Mouse (Mus musculus) limb, embryonic 15.5 days (tissue): ENCODE data around the gene Rab40b. TPM values are rescaled to one million over a fixed set of nuclear protein-coding genes. Genes with fewer than 3 reads are reported as not detected.
"Not testable (repeated sequence)": the region's sequence is repeated elsewhere in the genome, so short reads cannot be mapped to it uniquely, and the experiment has no call there.

ENCODE experiments used
- ATAC-seq: fragments of 200-750 bp; cut with Nextera tagmentation; 2 replicates; pipeline ENCODE4 v1.8.0; 2017; ENCODE audit warnings: low read depth, moderate TSS enrichment; ENCODE audit not compliant: insufficient number of reproducible peaks, low FRiP score, low TSS enrichment
- H3K27ac ChIP-seq: fragments of 300-500 bp; sonication (generic); 2 replicates; pipeline ENCODE4 v1.5.1; 2015; ENCODE audit warnings: moderate library complexity, mild to moderate bottlenecking, inconsistent platforms
- H3K27me3 ChIP-seq: fragments of 300-500 bp; sonication (generic); 2 replicates; pipeline ENCODE4 v1.6.1; 2015; ENCODE audit warnings: inconsistent platforms
- H3K36me3 ChIP-seq: fragments of 300-500 bp; sonication (generic); 2 replicates; pipeline ENCODE4 v1.6.1; 2015; ENCODE audit warnings: inconsistent platforms
- H3K4me1 ChIP-seq: fragments of 300-500 bp; sonication (generic); 2 replicates; pipeline ENCODE4 v1.6.1; 2015; ENCODE audit warnings: inconsistent platforms
- H3K4me2 ChIP-seq: fragments of 300-500 bp; sonication (generic); 2 replicates; pipeline ENCODE4 v1.6.1; 2015; ENCODE audit warnings: mild to moderate bottlenecking, inconsistent platforms
- H3K4me3 ChIP-seq: fragments of 300-500 bp; sonication (generic); 2 replicates; pipeline ENCODE4 v1.5.1; 2015; ENCODE audit warnings: mild to moderate bottlenecking, inconsistent platforms
- H3K9ac ChIP-seq: fragments of 300-500 bp; sonication (generic); 2 replicates; pipeline ENCODE4 v1.6.1; 2015; ENCODE audit warnings: inconsistent platforms
- H3K9me3 ChIP-seq: fragments of 300-500 bp; sonication (generic); 2 replicates; pipeline ENCODE4 v1.6.1; 2016; ENCODE audit warnings: inconsistent platforms
- WGBS: fragments of 180-500 bp; shearing (Covaris S2); methylation state at CpG from one replicate; pipeline ENCODE4 v1.1.7; 2015; 5-methylcytosine and 5-hydroxymethylcytosine counted together
- microRNA-seq: library from miRNA; unstranded; fragments of <30 nt; microRNA quantifications from one replicate; pipeline ENCODE4, GENCODE M21; 2016
- polyA plus RNA-seq: library from polyadenylated mRNA; unstranded; fragments of >200 nt; fragmentation: Nextera tagmentation; extraction: Ambion mirVana; gene quantifications from 2 replicates; pipeline ENCODE4 v1.2.1, GENCODE M21; 2015

The Rab40b gene
- polyA plus RNA-seq, 1 experiment from 2014 or later, result 18.6 TPM

DNA sequence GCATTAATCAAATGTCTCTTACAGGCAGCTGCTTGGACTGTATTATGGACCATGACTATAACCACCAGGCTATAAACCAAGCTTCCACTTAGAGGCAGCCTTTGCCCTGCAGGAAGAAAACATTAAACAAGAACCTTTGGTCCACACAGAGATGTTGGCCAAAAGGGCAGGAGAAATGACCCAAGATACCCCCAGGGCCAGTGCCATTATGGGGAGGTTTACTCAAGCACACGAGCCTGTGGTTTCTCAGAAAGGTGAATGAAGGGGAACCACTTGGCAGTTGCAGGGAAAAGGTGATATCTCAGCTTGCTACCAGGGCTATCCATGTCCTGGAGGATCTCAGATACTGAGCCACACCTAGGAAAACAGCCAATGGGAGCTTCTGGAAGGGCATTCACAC lies 62.0 kb downstream of the Rab40b start:
- H3K9me3 ChIP-seq, result no peaks in the 10 kb centered on the region
- peaks cover 50% of the 10 kb centered on the region for H3K36me3 ChIP-seq
- H3K4me2 ChIP-seq, result no peak overlapping the region
- H3K27ac ChIP-seq, result no peak overlapping the region
- no peaks in the 10 kb centered on the region for H3K4me1 ChIP-seq
- no peak overlapping the region for H3K9ac ChIP-seq
- ATAC-seq, result no peak
- H3K27me3 ChIP-seq, result no peaks in the 10 kb centered on the region
- WGBS, result 73% methylated on average over 1 of the region's 1 CpGs
- H3K4me3 ChIP-seq, result no peak overlapping the region

GRCm38 (mm10) chr11:121307712-121308111 lies 80.3 kb downstream of the Rab40b start:
- H3K27ac ChIP-seq, H3K4me3 ChIP-seq, H3K27me3 ChIP-seq, H3K4me2 ChIP-seq, ATAC-seq, H3K9ac ChIP-seq, H3K9me3 ChIP-seq, H3K4me1 ChIP-seq: not testable (repeated sequence)
- WGBS, result 88% methylated on average over 6 of the region's 6 CpGs
- H3K36me3 ChIP-seq, result peaks cover 75% of the 10 kb centered on the region

DNA sequence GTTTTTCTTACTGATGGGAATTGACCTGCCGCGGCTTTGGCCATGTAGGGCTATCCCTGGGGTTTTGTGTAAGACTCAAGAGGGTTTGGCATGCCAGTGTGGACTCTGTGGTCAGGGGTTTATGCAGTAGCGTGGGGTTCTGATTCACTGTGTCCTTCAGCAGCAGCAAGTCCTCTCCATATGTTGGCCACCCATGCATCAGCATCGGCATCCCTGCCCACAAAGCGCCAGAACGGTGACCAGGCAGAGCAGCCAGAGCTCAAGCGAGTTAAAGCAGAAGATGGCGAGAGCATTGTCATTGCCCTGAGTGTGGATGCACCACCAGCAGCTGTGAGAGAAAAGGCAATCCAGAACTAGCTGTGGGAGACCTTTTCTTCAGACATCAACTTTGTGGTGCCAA lies 81.4 kb downstream of the Rab40b start:
- 97% methylated on average over 8 of the region's 8 CpGs for WGBS
- H3K36me3 ChIP-seq, result peaks cover 86% of the 10 kb centered on the region
- H3K27me3 ChIP-seq, result no peaks in the 10 kb centered on the region
- no peak overlapping the region for H3K9ac ChIP-seq
- no peak overlapping the region for H3K27ac ChIP-seq
- H3K4me1 ChIP-seq, result no peaks in the 10 kb centered on the region
- H3K9me3 ChIP-seq, result no peaks in the 10 kb centered on the region
- no peak overlapping the region for H3K4me2 ChIP-seq
- no peak for ATAC-seq
- H3K4me3 ChIP-seq, result no peak overlapping the region

Small RNAs within 50 kb of the gene (microRNA-seq; reads per million reads assigned to microRNA genes)
- gene Mir7236, result not detected

Other genes starting within 250 kb of the Rab40b start
- not detected in 2 replicates for gene Tex19.1, start 242.1 kb downstream of the Rab40b start, polyA plus RNA-seq
- 1.1 and 2.4 TPM in 2 replicates for gene Uts2r, start 228.0 kb downstream of the Rab40b start, polyA plus RNA-seq
- 9.0 and 9.6 TPM in 2 replicates for gene Hexdc, start 183.8 kb downstream of the Rab40b start, polyA plus RNA-seq
- gene Ogfod3, start 183.5 kb downstream of the Rab40b start, polyA plus RNA-seq, result 21.5 and 24.8 TPM in 2 replicates
- gene Cybc1, start 158.9 kb downstream of the Rab40b start, polyA plus RNA-seq, result 43.4 and 44.7 TPM in 2 replicates
- gene Narf, start 151.0 kb downstream of the Rab40b start, polyA plus RNA-seq, result 54.9 and 56.7 TPM in 2 replicates
- gene Foxk2, start 128.3 kb downstream of the Rab40b start, polyA plus RNA-seq, result 6.2 and 7.2 TPM in 2 replicates
- 92.1 and 99.3 TPM in 2 replicates for gene Wdr45b, start 33.8 kb downstream of the Rab40b start, polyA plus RNA-seq
- 7.3 and 8.9 TPM in 2 replicates for gene Fn3krp, start 33.1 kb upstream of the Rab40b start, polyA plus RNA-seq
- 0.58 and 3.1 TPM in 2 replicates for gene Fn3k, start 46.7 kb upstream of the Rab40b start, polyA plus RNA-seq
- gene Tbcd, start 63.7 kb upstream of the Rab40b start, polyA plus RNA-seq, result 51.5 and 51.8 TPM in 2 replicates
- gene Zfp750, start 131.1 kb upstream of the Rab40b start, polyA plus RNA-seq, result 37.5 and 39.1 TPM in 2 replicates